Mouse (Mus musculus): ENCODE results near the gene Upf3b. TPM values are rescaled to one million over a fixed set of nuclear protein-coding genes. Genes with fewer than 3 reads are reported as not detected.

Gene Upf3b
- total and polyA plus RNA-seq, 3 experiments, result 14.0 to 25.0 TPM; not detected in 1

- Histone ChIP-seq H3K9ac (ENCODE audit: control insufficient read depth, low read depth, low read length, poor library complexity, severe bottlenecking) (no peak overlapping the region), H3K4me1 (ENCODE audit: control insufficient read depth in 1 of 2, insufficient read depth in 2 of 2, low read length in 2 of 2) (no peaks in the 10 kb centered on the region), H3K79me2 (ENCODE audit: control insufficient read depth, insufficient read depth, low read length, poor library complexity) (no peaks in the 10 kb centered on the region), H3K36me3 (ENCODE audit: control insufficient read depth in 1 of 2, insufficient read depth in 2 of 2, low read length in 2 of 2) (peaks cover 0 to 6% of the 10 kb centered on the region in 2 experiments; a peak in 1 of 4 replicates), H3K4me3 (ENCODE audit: control insufficient read depth in 1 of 2, insufficient read depth in 1 of 2, low read depth in 2 of 2, low read length in 2 of 2) (no peak overlapping the region), H3K9me3 (replicated peaks; ENCODE audit: insufficient read depth, low read length) (no peaks in the 10 kb centered on the region), H3K27me3 (ENCODE audit: control insufficient read depth in 1 of 2, insufficient read depth in 2 of 2, low read length in 2 of 2) (no peaks in the 10 kb centered on the region), H3K27ac (ENCODE audit: control insufficient read depth, low read depth, low read length) (no peak overlapping the region)
- no peak for TF ChIP-seq MYB (IDR thresholded peaks at IDR 0.05; ENCODE audit: low read depth, low read length)
- TF ChIP-seq KAT2A (conservative IDR thresholded peaks at IDR 0.05; ENCODE audit: low read depth, low read length), result no peak
- no peak for TF ChIP-seq BHLHE40 (IDR thresholded peaks at IDR 0.05; ENCODE audit: borderline replicate concordance, low read depth, low read length)
- no peak for TF ChIP-seq UBTF (IDR thresholded peaks at IDR 0.05; ENCODE audit: borderline replicate concordance, insufficient read depth, low read depth, low read length)
- TF ChIP-seq SIN3A (IDR thresholded peaks at IDR 0.05; ENCODE audit: low read length), result no peak
- TF ChIP-seq RCOR1 (IDR thresholded peaks at IDR 0.05; ENCODE audit: low read depth, low read length), result no peak
- TF ChIP-seq ETS1 (IDR thresholded peaks at IDR 0.05; ENCODE audit: low read depth, low read length), result no peak
- TF ChIP-seq POLR2AphosphoS2 (IDR thresholded peaks at IDR 0.05; ENCODE audit: low read length), result no peak
- TF ChIP-seq POLR2A (IDR thresholded peaks at IDR 0.05; ENCODE audit: control insufficient read depth in 1 of 2, insufficient read depth in 1 of 2, low read depth in 1 of 2, low read length in 2 of 2, poor library complexity in 1 of 2), result no peak
- TF ChIP-seq GATA1 (IDR thresholded peaks at IDR 0.05; ENCODE audit: low read depth, low read length), result no peak
- TF ChIP-seq ZMIZ1 (IDR thresholded peaks at IDR 0.05; ENCODE audit: low read depth, low read length), result no peak
- TF ChIP-seq MAZ (IDR thresholded peaks at IDR 0.05; ENCODE audit: low read depth, low read length), result no peak
- TF ChIP-seq CTCF (IDR thresholded peaks at IDR 0.05 in 2 of 3, conservative IDR thresholded peaks at IDR 0.05 in 1 of 3; ENCODE audit: control insufficient read depth in 1 of 3, insufficient read depth in 1 of 3, low read depth in 2 of 3, low read length in 3 of 3, poor library complexity in 1 of 3, severe bottlenecking in 1 of 3), result no peak
- no peak for TF ChIP-seq HCFC1 (IDR thresholded peaks at IDR 0.05; ENCODE audit: low read depth, low read length)
- TF ChIP-seq CHD1 (IDR thresholded peaks at IDR 0.05; ENCODE audit: low read depth, low read length), result no peak
- no peak for TF ChIP-seq NELFE (IDR thresholded peaks at IDR 0.05; ENCODE audit: low read depth, low read length)
- TF ChIP-seq TCF12 (IDR thresholded peaks at IDR 0.05; ENCODE audit: low read depth, low read length), result no peak
- no peak for TF ChIP-seq USF2 (IDR thresholded peaks at IDR 0.05; ENCODE audit: borderline replicate concordance in 1 of 2, insufficient read depth in 1 of 2, low read depth in 1 of 2, low read length in 2 of 2)
- no peak for TF ChIP-seq USF1 (IDR thresholded peaks at IDR 0.05; ENCODE audit: low read depth, low read length)
- no peak for TF ChIP-seq ZC3H11A (IDR thresholded peaks at IDR 0.05; ENCODE audit: low read depth, low read length)
- DNase-seq (ENCODE audit: low read depth, low spot score), result no peak
Observed at GRCm38 (mm10) chrX:37141732-37142131, 31.6 kb upstream of the Upf3b start.

GRCm38 (mm10) chrX:37126671-37127358, 16.7 kb upstream of the Upf3b start, which contains the start of gene Nkap:
Nkap (plus strand) TSS chrX:37126795.
- H3K27me3 ChIP-seq (ENCODE audit: control insufficient read depth in 1 of 2, insufficient read depth in 2 of 2, low read length in 2 of 2), result no peaks in the 10 kb centered on the region
- TF ChIP-seq TBP (IDR thresholded peaks at IDR 0.05; ENCODE audit: low read depth, low read length) (peak; percentile 90), TCF12 (IDR thresholded peaks at IDR 0.05; ENCODE audit: low read depth, low read length) (peak; percentile 54; the same call in 1 of the 2 replicates), SIN3A (IDR thresholded peaks at IDR 0.05; ENCODE audit: low read length) (peak; percentile 81), MYB (IDR thresholded peaks at IDR 0.05; ENCODE audit: low read depth, low read length) (no peak), ZKSCAN1 (IDR thresholded peaks at IDR 0.05; ENCODE audit: low read depth, low read length) (no peak), MEF2A (IDR thresholded peaks at IDR 0.05; ENCODE audit: extremely low read depth, insufficient replicate concordance, low read depth, low read length, poor library complexity, severe bottlenecking) (no peak), MXI1 (IDR thresholded peaks at IDR 0.05; ENCODE audit: low read depth, low read length) (peak; percentile 37; the same call in 1 of the 2 replicates), TAL1 (IDR thresholded peaks at IDR 0.05; ENCODE audit: low read length) (no peak), POLR2AphosphoS2 (IDR thresholded peaks at IDR 0.05; ENCODE audit: low read length) (no peak), E2F4 (IDR thresholded peaks at IDR 0.05; ENCODE audit: borderline replicate concordance, low read depth, low read length) (peak; percentile 90), POLR2A (IDR thresholded peaks at IDR 0.05; ENCODE audit: control insufficient read depth in 1 of 2, insufficient read depth in 1 of 2, low read depth in 1 of 2, low read length in 2 of 2, poor library complexity in 1 of 2) (peak; percentile 41 to 57; a peak in 3 of 4 replicates), HCFC1 (IDR thresholded peaks at IDR 0.05; ENCODE audit: low read depth, low read length) (peak; percentile 90), ELF1 (IDR thresholded peaks at IDR 0.05; ENCODE audit: low read depth, low read length) (peak; percentile 71; the same call in 1 of the 2 replicates), RAD21 (IDR thresholded peaks at IDR 0.05; ENCODE audit: low read depth, low read length) (no peak), NELFE (IDR thresholded peaks at IDR 0.05; ENCODE audit: low read depth, low read length) (peak; percentile 34; the same call in 1 of the 2 replicates), ZNF384 (IDR thresholded peaks at IDR 0.05; ENCODE audit: low read depth, low read length) (peak; percentile 56)
- H3K4me3 ChIP-seq (ENCODE audit: control insufficient read depth in 1 of 2, insufficient read depth in 1 of 2, low read depth in 2 of 2, low read length in 2 of 2), result peak within 1 kb of the TSS; percentile 59 to 94
- peak within 1 kb of the TSS; percentile 94 for H3K9ac ChIP-seq (ENCODE audit: control insufficient read depth, low read depth, low read length, poor library complexity, severe bottlenecking)
- peak within 1 kb of the TSS; percentile 71 for H3K27ac ChIP-seq (ENCODE audit: control insufficient read depth, low read depth, low read length)
- H3K79me2 ChIP-seq (ENCODE audit: control insufficient read depth, insufficient read depth, low read length, poor library complexity), result peaks cover 20% of the 10 kb centered on the region
- H3K36me3 ChIP-seq (ENCODE audit: control insufficient read depth in 1 of 2, insufficient read depth in 2 of 2, low read length in 2 of 2), result peaks cover 0 to 4% of the 10 kb centered on the region in 2 experiments; a peak in 2 of 4 replicates
- peaks cover 0 to 7% of the 10 kb centered on the region in 2 experiments; a peak in 1 of 4 replicates for H3K4me1 ChIP-seq (ENCODE audit: control insufficient read depth in 1 of 2, insufficient read depth in 2 of 2, low read length in 2 of 2)
- H3K9me3 ChIP-seq (replicated peaks; ENCODE audit: insufficient read depth, low read length), result no peaks in the 10 kb centered on the region
- DNase-seq (ENCODE audit: low read depth, low spot score), result peak; percentile 92
